8 mouse cellular contexts compared by ENCODE assay signal in genomic region chr16:78490245-78490644, GRCm38 (mm10).
A peak's percentile ranks its signal among the peaks of the same experiment; 100 is the strongest.
DNase-seq lines count a peak whose midpoint lies in the region; ATAC-seq lines count a peak whose summit lies in the region.

No protein-coding gene starts in this region.

- intact Hi-C loops in left cerebral cortex, postnatal 36 days (cut with DNase I) = no loop called here

- DNase-seq in 3T3-L1 (ENCODE audit: low read depth, low spot score) (peak; percentile 21), ZHBTc4 (ENCODE audit: low read depth, low spot score) (peak; percentile 91)
- peak; percentile 74 to 85 for DNase-seq in lung, adult 18-20 months
- DNase-seq in cerebellum, postnatal 36 days = no peak
- no peak for DNase-seq in left cerebral cortex, postnatal 36 days (ENCODE audit: low spot score in 2 of 2)

- H3K4me3 ChIP-seq in intestine, embryonic 15.5 days (replicated peaks) = peak overlapping the region; percentile 24
- H3K4me3 ChIP-seq in neural tube, embryonic 13.5 days = no peak overlapping the region; the same call in 1 of the 2 replicates

- peak; percentile 96 for ATAC-seq in granulocyte monocyte progenitor cell, adult 5-6 weeks (replicated peaks; ENCODE audit: poor library complexity, severe bottlenecking)
- peak; percentile 61; the same call in 1 of the 2 replicates for ATAC-seq in intestine, embryonic 15.5 days
- no peak for ATAC-seq in neural tube, embryonic 13.5 days (ENCODE audit: low read depth)

- WGBS in intestine, embryonic 15.5 days = 13% methylated on average over 12 of the region's 12 CpGs
- WGBS in neural tube, embryonic 13.5 days = 28% methylated on average over 12 of the region's 12 CpGs

- H3K36me3 ChIP-seq in intestine, embryonic 15.5 days = no peaks in the 10 kb centered on the region
- H3K36me3 ChIP-seq in neural tube, embryonic 13.5 days = no peaks in the 10 kb centered on the region

- no peaks in the 10 kb centered on the region for H3K27me3 ChIP-seq in intestine, embryonic 15.5 days (replicated peaks)
- H3K27me3 ChIP-seq in neural tube, embryonic 13.5 days = no peaks in the 10 kb centered on the region

- H3K4me1 ChIP-seq in intestine, embryonic 15.5 days (replicated peaks) = no peaks in the 10 kb centered on the region
- peaks cover 8% of the 10 kb centered on the region; the same call in 1 of the 2 replicates for H3K4me1 ChIP-seq in neural tube, embryonic 13.5 days (replicated peaks)

- H3K9me3 ChIP-seq in intestine, embryonic 15.5 days = no peaks in the 10 kb centered on the region
- H3K9me3 ChIP-seq in neural tube, embryonic 13.5 days = no peaks in the 10 kb centered on the region

- peak overlapping the region; percentile 49 for H3K4me2 ChIP-seq in intestine, embryonic 15.5 days (replicated peaks)
- H3K4me2 ChIP-seq in neural tube, embryonic 13.5 days = peak overlapping the region; percentile 38

- no peak overlapping the region for H3K9ac ChIP-seq in intestine, embryonic 15.5 days
- H3K9ac ChIP-seq in neural tube, embryonic 13.5 days = no peak overlapping the region

- no peak overlapping the region for H3K27ac ChIP-seq in intestine, embryonic 15.5 days
- no peak overlapping the region for H3K27ac ChIP-seq in neural tube, embryonic 13.5 days (replicated peaks)

Comparison
In these comparisons a context has a peak if more than half of its experiments do, and no peak if none do; other contexts are left out.
1. DNase-seq: peak in 3T3-L1 (single experiment), ZHBTc4 (single experiment) and lung, adult 18-20 months (2 of 2); none in cerebellum, postnatal 36 days (0 of 2) and left cerebral cortex, postnatal 36 days (0 of 2).